Mouse (Mus musculus) bone marrow macrophage, adult 2 months (primary cell): ENCODE measurements around the gene Bbip1.

ENCODE experiments used
- CTCF ChIP-seq: IDR thresholded peaks from 2 replicates; pipeline ENCODE4 v1.5.1; 2012; ENCODE audit warnings: low read depth, mild to moderate bottlenecking, low read length, moderate library complexity
- POLR2A ChIP-seq: IDR thresholded peaks from 2 replicates; pipeline ENCODE4 v1.6.1; 2012; ENCODE audit warnings: mild to moderate bottlenecking, low read depth, low read length, borderline replicate concordance

- TF ChIP-seq CTCF: no peak
- no peak for TF ChIP-seq POLR2A
These were observed 17.7 kb downstream of the Bbip1 start for GRCm38 (mm10) chr19:53926705-53927104.
